Mouse (Mus musculus) intestine, postnatal 0 days (tissue): ENCODE data around the gene Tgfbr3. TPM values are rescaled to one million over a fixed set of nuclear protein-coding genes. Genes with fewer than 3 reads are reported as not detected.

Source experiments
- ATAC-seq: fragments of 200-750 bp; cut with Nextera tagmentation; 2 replicates; pipeline ENCODE4 v1.8.0; 2017; ENCODE audit warnings: mild to moderate bottlenecking, moderate TSS enrichment, moderate library complexity
- H3K27ac ChIP-seq: fragments of 300-500 bp; sonication (generic); 2 replicates; pipeline ENCODE4 v1.5.1; 2014; ENCODE audit warnings: mild to moderate bottlenecking, low read depth, low read length, moderate library complexity
- H3K27me3 ChIP-seq: fragments of 300-500 bp; sonication (generic); replicated peaks from 2 replicates; pipeline ENCODE4 v1.6.1; 2014; ENCODE audit warnings: low read length, mixed read lengths; ENCODE audit not compliant: control insufficient read depth, insufficient read depth
- H3K36me3 ChIP-seq: fragments of 300-500 bp; sonication (generic); 2 replicates; pipeline ENCODE4 v1.6.1; 2014; ENCODE audit warnings: mild to moderate bottlenecking, moderate library complexity; ENCODE audit not compliant: control insufficient read depth, insufficient read depth
- H3K4me1 ChIP-seq: fragments of 300-500 bp; sonication (generic); replicated peaks from 2 replicates; pipeline ENCODE4 v1.6.1; 2014; ENCODE audit warnings: antibody characterized with exemption, low read length, mixed read lengths; ENCODE audit not compliant: control insufficient read depth, insufficient read depth
- H3K4me2 ChIP-seq: fragments of 300-500 bp; sonication (generic); replicated peaks from 2 replicates; pipeline ENCODE4 v1.6.1; 2014; ENCODE audit warnings: low read depth, mild to moderate bottlenecking, moderate library complexity
- H3K4me3 ChIP-seq: fragments of 300-500 bp; sonication (generic); 2 replicates; pipeline ENCODE4 v1.5.1; 2014; ENCODE audit warnings: low read depth, low read length
- H3K9ac ChIP-seq: fragments of 300-500 bp; sonication (generic); 2 replicates; pipeline ENCODE4 v1.6.1; 2014; ENCODE audit warnings: mild to moderate bottlenecking, low read depth, low read length
- H3K9me3 ChIP-seq: fragments of 300-500 bp; sonication (generic); 2 replicates; pipeline ENCODE4 v1.6.1; 2016; ENCODE audit warnings: mixed run types; ENCODE audit not compliant: control insufficient read depth
- CTCF ChIP-seq: sonication (generic); IDR thresholded peaks from 2 replicates; pipeline ENCODE4 v1.5.1; 2016; ENCODE audit warnings: low read depth, mild to moderate bottlenecking, control low read depth, antibody characterized with exemption, moderate library complexity
- WGBS: fragments of 180-500 bp; shearing (Covaris S2); extraction: QIAGEN DNeasy Blood & Tissue Kit; methylation state at CpG from one replicate; pipeline ENCODE4 v1.1.7; 2014; 5-methylcytosine and 5-hydroxymethylcytosine counted together
- polyA plus RNA-seq: library from polyadenylated mRNA; unstranded; fragments of >200 nt; fragmentation: Nextera tagmentation; extraction: Ambion mirVana; gene quantifications from 2 replicates; pipeline ENCODE4 v1.2.1, GENCODE M21; 2015

Tgfbr3 gene
- polyA plus RNA-seq, result 7.0 and 7.5 TPM in 2 replicates

GRCm38 (mm10) chr5:107289234-107289764, at the start of gene Tgfbr3:
Gene Tgfbr3 (minus strand): TSS chr5:107289629.
- peak; percentile 73 for TF ChIP-seq CTCF
- Histone ChIP-seq H3K36me3 (no peaks in the 10 kb centered on the region), H3K9me3 (no peaks in the 10 kb centered on the region), H3K4me3 (peak within 1 kb of the TSS; percentile 68), H3K27me3 (peaks cover 3% of the 10 kb centered on the region; the same call in 1 of the 2 replicates), H3K4me2 (peak within 1 kb of the TSS; percentile 98), H3K4me1 (no peaks in the 10 kb centered on the region), H3K27ac (peak within 1 kb of the TSS; percentile 67), H3K9ac (peak within 1 kb of the TSS; percentile 55)
- WGBS, result 2% methylated on average over 54 of the region's 54 CpGs
- peak; percentile 76 for ATAC-seq

DNA sequence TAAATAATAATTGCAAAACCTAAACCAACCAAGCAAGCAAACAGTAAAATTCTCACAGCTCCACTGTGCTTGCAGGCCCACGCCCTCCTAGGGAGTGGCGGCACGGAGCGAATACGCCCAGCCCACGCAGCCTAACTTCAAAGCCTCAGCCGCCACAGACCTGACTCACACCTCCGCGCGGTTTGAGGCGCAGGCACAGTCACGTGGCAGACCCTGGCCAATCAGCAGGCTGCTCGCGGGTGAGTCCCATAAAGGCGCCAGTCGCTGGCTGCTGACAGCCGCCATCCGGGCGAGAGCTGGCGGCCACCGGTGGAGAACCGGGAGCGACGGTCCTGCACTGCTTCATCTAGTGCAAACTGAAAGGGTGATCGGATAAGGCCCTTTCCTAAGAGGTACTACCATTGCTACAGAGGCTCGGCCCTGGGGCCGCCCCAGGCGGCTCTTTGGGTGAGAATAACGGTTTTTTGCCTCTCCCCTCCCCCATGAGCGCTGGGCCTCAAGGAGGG, 41.5 kb upstream of the Tgfbr3 start, which contains the start of gene Brdt:
TSS of gene Brdt (plus strand) at position 244 of the 506 bp plus-strand sequence.
- no peak for TF ChIP-seq CTCF
- Histone ChIP-seq H3K27ac (no peak within 1 kb of the TSS), H3K9ac (no peak within 1 kb of the TSS), H3K4me3 (no peak within 1 kb of the TSS), H3K4me2 (no peak within 1 kb of the TSS), H3K4me1 (no peaks in the 10 kb centered on the region), H3K36me3 (no peaks in the 10 kb centered on the region), H3K27me3 (no peaks in the 10 kb centered on the region), H3K9me3 (no peaks in the 10 kb centered on the region)
- ATAC-seq, result no peak
- WGBS, result 89% methylated on average over 30 of the region's 30 CpGs

DNA sequence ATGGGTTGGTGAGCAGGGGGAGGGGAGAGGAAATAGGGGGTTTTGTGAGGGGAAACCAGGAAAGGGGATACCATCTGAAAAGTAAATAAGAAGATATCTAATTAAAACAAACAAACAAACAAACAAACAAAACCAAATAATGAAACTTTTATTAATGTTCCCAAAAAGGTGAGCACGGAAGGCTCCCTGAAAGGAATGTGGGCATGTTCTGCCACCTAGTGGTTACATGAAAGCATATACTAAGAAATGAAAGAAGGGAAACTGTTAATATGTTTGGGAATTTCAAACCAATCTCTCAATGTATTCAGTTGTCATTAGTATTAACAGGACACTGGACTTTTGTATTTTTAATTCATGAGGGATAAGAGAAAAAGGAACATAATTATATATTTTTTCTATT, 31.3 kb upstream of the Tgfbr3 start:
- Histone ChIP-seq H3K36me3 (no peaks in the 10 kb centered on the region), H3K4me1 (no peaks in the 10 kb centered on the region)
- ATAC-seq, result no peak

DNA sequence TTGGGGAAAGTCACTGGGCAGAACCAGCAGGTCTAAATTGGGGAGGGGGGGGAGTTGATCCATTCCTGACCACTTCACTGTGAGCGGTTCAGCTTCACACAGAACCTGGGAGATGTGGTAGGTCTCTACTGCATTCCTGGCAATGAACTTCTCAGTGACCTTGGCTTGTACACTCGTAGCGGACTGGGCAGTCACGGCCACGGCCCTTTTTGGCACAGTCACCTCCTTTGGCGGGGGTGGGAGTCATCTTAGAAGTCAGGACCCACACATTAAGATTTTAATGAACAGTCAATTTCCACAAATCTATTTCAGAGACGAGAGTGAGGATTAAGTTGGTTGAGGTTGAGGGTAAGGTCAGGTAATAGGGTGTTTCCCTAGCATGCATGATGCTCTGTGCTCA, 27.7 kb upstream of the Tgfbr3 start:
- H3K4me3 ChIP-seq, result no peak overlapping the region
- no peaks in the 10 kb centered on the region for H3K9me3 ChIP-seq
- H3K27ac ChIP-seq, result no peak overlapping the region

More for the DNA sequence above, 31.3 kb upstream of the Tgfbr3 start:
- Histone ChIP-seq H3K27me3 (no peaks in the 10 kb centered on the region), H3K27ac (no peak overlapping the region), H3K9me3 (no peaks in the 10 kb centered on the region), H3K9ac (no peak overlapping the region; the same call in 1 of the 2 replicates), H3K4me3 (no peak overlapping the region), H3K4me2 (no peak overlapping the region)
- WGBS, result 5% methylated on average over 1 of the region's 1 CpGs
- peak; percentile 86 for TF ChIP-seq CTCF

DNA sequence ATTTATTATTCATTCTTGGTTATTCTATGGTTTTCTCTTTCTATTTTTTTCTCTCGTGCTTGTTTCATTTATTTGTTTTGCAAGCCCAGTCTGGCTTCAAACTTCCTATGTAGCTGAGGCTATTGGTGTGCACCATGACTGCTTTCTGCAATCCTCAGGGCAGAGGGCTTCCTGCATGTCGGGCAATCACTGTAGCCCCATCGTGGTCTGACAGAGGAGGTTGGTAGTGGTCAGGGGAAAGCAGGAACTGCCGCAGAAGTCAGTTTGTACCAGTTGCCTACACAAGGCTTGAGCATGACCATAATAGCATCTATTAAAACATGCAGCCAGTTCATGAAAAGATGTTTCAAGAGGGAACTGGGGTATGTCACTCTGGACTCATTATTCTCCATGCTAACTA, 18.0 kb upstream of the Tgfbr3 start:
- Histone ChIP-seq H3K4me3 (no peak overlapping the region), H3K4me2 (no peak overlapping the region), H3K4me1 (no peaks in the 10 kb centered on the region), H3K36me3 (no peaks in the 10 kb centered on the region), H3K9me3 (no peaks in the 10 kb centered on the region), H3K9ac (no peak overlapping the region), H3K27ac (no peak overlapping the region), H3K27me3 (no peaks in the 10 kb centered on the region)
- WGBS, result 54% methylated on average over 4 of the region's 4 CpGs
- TF ChIP-seq CTCF, result no peak
- no peak for ATAC-seq

More for the DNA sequence above, 27.7 kb upstream of the Tgfbr3 start:
- no peaks in the 10 kb centered on the region for H3K36me3 ChIP-seq
- no peak for ATAC-seq
- no peaks in the 10 kb centered on the region for H3K4me1 ChIP-seq
- no peak overlapping the region for H3K4me2 ChIP-seq
- no peaks in the 10 kb centered on the region for H3K27me3 ChIP-seq
- TF ChIP-seq CTCF, result no peak
- H3K9ac ChIP-seq, result no peak overlapping the region
- WGBS, result 92% methylated on average over 7 of the region's 7 CpGs

DNA sequence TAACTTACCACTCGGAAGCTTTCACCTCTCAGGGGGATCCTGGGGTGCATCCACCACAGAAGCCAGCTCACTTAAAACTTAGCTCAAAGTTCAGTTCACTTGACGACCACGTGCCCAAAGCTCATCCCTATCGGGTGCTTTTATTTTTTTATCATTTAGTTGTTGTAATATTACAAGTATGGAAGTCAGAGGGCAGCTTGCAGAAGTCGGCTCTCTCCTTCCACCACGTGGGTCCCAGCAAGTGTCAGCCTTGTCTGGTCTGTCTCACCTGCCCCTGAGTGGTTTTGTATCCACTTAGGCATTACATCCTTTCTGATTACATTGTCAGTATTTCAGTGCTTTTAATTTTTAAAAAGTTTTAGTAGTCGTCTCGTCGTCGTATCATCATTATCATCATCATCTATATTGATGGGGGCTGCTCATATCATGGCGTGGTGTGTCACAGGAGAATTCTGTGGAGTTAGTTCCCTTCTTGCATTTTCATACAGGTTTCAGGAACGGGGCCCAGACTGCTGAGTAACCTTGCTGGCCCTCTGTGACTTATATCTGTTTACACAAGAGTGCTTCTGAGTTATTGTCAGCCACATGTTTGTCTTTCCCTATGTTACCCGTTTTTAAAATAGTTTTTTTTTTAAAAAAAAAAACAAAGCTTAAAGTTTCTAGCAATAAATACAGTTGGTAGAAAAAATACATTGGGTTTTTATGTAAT, 14.8 kb upstream of the Tgfbr3 start:
- no peaks in the 10 kb centered on the region for H3K36me3 ChIP-seq
- H3K9me3 ChIP-seq, result no peaks in the 10 kb centered on the region
- 37% methylated on average over 13 of the region's 13 CpGs for WGBS
- no peak overlapping the region for H3K27ac ChIP-seq
- no peaks in the 10 kb centered on the region for H3K4me1 ChIP-seq
- no peaks in the 10 kb centered on the region for H3K27me3 ChIP-seq
- H3K4me3 ChIP-seq, result no peak overlapping the region
- H3K4me2 ChIP-seq, result no peak overlapping the region
- ATAC-seq, result no peak
- no peak for TF ChIP-seq CTCF
- no peak overlapping the region for H3K9ac ChIP-seq
